Mouse (Mus musculus) urinary bladder, adult 18-20 months (tissue): ENCODE data around the gene Taco1.
"Not testable (repeated sequence)": the region's sequence is repeated elsewhere in the genome, so short reads cannot be mapped to it uniquely, and the experiment has no call there.

Experiments
- DNase-seq, 2 experiments: peaks; one replicate each; pipeline ENCODE4 v3.0.0; 2022; ENCODE audit warnings: low spot score in 2 of 2, mixed read lengths in 2 of 2

Taco1 gene

GRCm38 (mm10) chr11:106061311-106061710 lies 4.5 kb upstream of the Taco1 start:
- no peak for DNase-seq

GRCm38 (mm10) chr11:106063756-106064155 lies 2.1 kb upstream of the Taco1 start:
- no peak for DNase-seq

GRCm38 (mm10) chr11:106065073-106065922 lies 563 bp upstream of the Taco1 start:
- no peak for DNase-seq

- not testable (repeated sequence) for DNase-seq
Observed at GRCm38 (mm10) chr11:106066616-106067015, 755 bp downstream of the Taco1 start.

GRCm38 (mm10) chr11:106073774-106074173 lies 7.9 kb downstream of the Taco1 start:
- DNase-seq, result no peak

GRCm38 (mm10) chr11:106076321-106076720 lies 10.5 kb downstream of the Taco1 start:
- DNase-seq, result peak; percentile 35 to 61

GRCm38 (mm10) chr11:106083708-106084701 lies 18.1 kb downstream of the Taco1 start, which contains the start of gene Map3k3:
Map3k3 (plus strand) TSS chr11:106084613.
- DNase-seq, result peak; percentile 91 to 99

- peak; percentile 61 to 76 for DNase-seq
Observed at GRCm38 (mm10) chr11:106084911-106085561, 19.2 kb downstream of the Taco1 start.

- no peak for DNase-seq
Observed at GRCm38 (mm10) chr11:106098223-106098622, 32.4 kb downstream of the Taco1 start.

- DNase-seq, result no peak
Observed at GRCm38 (mm10) chr11:106102866-106103265, 37.0 kb downstream of the Taco1 start.

- DNase-seq, result no peak
Observed at GRCm38 (mm10) chr11:106106047-106106587, 40.3 kb downstream of the Taco1 start.

- DNase-seq, result no peak
Observed at GRCm38 (mm10) chr11:106111688-106112087, 45.8 kb downstream of the Taco1 start.

- no peak for DNase-seq
Observed at GRCm38 (mm10) chr11:106122221-106122620, 56.4 kb downstream of the Taco1 start.

GRCm38 (mm10) chr11:106122736-106123135 lies 56.9 kb downstream of the Taco1 start:
- DNase-seq, result no peak
